Mouse (Mus musculus): ENCODE data around the gene Ehd2. TPM values are rescaled to one million over a fixed set of nuclear protein-coding genes. Genes with fewer than 3 reads are reported as not detected.

Ehd2 gene
- total RNA-seq, 1 experiment from 2014 or later = 38.3 TPM

DNA sequence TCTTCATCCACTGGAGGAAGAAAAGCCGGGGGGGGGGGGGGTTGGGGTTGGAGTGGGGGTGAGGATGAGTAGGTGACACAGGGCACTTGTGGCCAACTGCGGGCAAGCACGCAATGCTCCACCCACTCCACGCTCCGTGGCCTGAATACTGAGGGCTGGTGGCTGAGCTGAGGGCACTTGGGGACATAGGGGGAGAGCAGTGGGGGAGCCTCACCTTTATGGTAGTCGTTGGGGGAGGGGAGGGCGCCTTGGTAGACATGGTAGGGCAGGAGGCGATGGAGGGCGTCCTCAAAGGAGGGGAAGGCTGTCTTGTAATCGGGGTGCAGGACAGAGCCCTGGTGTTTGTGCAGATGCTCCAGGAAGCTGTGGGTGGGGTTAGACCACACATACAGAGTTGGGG lies 8.1 kb upstream of the Ehd2 start:
- no peak for DNase-seq

DNA sequence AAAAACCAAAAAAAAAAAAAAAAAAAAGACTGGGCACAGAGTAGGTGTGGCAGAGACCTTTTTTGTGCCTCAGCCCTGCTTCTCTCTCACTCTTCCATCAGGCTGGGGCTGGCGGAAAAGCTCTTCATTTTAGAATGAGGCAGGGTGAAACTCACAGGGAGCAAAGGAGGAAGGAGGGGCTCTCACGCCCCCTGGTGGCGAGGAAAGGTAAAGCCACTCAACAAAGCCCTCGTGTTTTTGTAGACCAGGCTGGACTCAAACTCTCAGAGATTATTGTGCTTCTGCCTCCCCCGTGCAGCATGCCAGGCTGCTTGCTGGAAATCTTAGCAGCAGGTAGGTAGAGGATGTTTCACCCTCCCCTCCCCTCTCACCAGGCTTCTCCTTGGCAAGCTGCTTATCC lies 7.3 kb upstream of the Ehd2 start:
- DNase-seq = peak; percentile 68

DNA sequence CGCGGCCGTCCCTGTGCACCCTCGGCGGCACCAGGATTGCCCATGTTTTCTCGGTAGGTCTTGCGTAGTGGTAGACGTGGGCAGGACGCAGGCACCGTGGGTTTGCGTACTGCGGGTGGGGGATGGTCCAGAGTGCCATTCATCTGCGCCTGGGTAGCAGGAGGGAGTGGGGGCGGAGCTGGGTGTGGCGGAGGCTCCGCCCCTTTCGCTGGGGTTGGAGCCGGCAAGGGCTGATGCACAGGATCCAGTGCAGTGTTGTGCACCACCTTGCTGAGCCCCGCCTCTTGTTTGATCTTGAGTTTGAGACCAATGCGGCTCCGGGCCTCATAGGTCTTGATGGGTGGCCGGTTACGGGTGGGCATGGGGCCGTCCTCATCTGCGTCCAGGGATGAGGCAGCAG lies 4.9 kb upstream of the Ehd2 start:
- DNase-seq = no peak

DNA sequence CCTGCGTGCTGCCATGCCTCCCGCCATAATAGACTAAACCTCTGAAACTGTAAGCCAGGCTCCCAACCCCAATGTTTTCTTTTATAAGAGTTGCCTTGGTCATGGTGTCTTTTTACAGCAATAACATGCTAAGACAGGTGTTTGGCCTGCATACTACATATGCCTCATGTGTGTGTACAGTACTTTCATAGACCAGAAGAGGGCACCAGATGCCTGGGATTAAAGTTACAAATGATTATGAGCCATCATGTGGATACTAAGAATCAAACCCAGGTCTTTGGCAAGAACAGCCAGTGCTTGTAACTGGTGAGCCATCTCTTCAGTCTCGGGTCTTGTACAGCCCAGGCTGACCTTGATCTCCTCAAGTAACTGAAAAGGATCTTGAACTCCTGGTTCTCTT lies 2.3 kb upstream of the Ehd2 start:
- no peak for DNase-seq

DNA sequence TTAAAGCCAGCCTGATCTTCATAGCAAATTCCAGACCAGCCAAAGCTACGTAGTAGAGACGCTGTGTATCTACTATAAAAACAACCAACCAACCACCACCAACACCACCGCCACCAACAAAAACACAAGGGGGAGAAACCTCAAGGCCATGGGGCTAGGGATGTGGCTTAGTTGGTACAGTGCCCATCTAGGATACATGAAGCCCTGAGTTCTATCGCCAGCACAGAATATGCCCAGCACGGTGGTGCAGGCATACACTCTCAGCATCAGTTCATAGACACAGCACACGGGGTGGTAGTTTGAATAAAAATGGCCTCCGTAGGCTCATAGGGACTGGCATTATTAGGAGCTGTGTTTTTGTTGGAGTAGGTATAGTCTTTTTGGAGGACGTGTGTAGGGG lies 955 bp upstream of the Ehd2 start:
- DNase-seq = no peak

DNA sequence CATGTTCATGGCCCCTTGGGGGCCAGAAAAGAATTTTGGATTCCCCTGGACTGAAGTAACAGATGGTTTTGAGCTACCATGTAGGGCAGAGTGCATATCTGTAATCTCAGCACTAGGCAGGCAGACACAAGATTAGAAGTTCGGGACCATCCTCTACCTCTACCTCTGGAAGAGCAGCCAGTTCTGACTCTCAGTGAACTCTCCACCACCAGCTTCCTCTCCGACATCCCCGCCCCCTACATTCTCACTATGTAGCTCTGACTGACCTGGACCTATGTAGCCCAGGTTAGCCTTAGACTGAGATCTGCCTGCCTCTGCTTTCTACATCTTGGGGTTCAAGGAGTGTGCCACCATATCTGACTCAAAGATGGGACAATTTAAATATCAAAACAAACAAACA lies 878 bp downstream of the Ehd2 start:
- DNase-seq = no peak

DNA sequence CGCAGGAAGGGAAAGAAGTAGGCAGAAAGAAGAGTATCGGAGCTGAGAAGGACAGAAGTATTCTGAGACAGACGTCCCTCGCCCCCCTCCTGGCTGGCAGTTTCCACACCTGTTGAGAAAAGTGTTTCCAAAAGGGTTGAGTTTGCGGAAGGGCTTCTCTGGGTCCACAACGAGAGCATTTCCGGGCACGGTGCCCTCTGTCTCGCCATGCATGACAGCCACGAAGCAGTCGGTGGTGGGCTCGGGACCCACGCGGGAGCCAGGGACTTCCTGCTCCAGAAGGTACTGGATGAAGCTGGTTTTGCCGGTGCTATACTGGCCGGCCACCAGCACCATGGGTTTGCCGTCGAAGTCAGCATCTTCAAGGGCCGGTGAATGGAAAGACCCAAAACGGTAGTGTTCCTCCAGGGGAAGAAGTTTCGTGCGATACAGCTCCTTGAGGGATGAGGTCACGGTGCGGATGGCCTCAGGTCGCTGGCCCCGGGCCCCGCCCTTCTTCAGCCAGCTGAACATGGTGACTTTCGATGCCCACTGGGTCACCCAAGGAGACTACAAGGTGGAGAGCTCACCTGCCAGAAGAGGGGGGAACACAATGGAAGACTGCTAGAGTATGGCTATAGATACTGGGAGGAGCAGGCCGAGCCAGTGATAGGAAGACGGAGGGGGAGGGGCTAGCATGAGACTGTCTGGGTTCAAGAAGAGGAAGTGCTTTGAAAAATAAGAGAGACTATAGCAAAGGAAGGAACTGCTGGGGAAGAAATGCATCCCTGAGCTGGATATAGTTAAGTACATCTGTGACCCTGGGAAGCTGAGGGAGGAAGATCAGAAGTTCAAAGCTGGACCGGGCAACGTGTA lies 3.3 kb downstream of the Ehd2 start:
- DNase-seq = no peak

DNA sequence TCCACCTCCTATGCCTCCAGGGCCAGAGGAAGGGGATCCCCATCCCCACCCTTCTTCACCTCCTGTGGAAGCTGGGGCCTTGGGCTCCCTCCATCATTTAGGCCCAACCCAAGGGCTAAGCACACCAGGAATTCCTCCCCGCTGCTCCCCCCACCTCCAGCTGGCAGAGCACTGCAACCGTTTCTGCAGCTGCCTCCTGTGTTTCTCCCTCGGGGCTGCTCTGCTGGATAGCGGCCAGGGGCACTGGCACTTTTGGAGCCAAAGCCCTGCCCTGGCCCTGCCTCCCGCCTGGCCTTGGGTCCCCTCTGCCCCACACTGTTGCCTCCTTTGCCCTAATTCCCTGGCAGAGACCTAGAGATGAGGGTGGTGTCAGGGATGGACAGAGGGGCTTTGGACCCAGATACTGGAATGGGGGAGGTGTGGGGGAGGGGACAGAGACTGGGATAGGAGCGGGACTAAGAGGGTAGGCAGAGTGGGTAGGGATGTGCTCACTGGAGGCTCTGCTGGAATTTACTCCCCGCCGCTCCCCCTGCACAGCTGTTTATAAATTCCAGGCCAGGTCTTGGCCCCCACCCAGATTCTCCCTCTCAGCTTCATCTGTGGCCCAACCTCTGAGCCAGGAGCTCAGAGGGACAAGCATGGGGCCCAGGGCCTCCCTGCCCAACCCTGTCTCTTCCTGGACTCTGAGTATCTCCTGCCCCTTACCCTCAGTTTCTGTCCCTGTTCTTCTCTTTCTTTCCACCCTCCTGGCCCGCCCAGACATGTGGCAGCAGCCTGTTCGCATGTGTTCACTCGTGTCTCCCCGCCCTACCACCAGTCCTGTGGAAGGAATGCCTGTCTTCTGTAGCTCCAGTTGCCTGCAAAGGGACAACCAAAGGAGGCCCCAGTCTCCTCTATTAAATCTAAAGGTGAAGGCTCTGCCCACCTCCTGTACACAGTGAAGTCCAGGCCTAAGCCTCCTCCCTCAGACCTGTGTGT lies 4.8 kb downstream of the Ehd2 start:
- DNase-seq = peak; percentile 87

DNA sequence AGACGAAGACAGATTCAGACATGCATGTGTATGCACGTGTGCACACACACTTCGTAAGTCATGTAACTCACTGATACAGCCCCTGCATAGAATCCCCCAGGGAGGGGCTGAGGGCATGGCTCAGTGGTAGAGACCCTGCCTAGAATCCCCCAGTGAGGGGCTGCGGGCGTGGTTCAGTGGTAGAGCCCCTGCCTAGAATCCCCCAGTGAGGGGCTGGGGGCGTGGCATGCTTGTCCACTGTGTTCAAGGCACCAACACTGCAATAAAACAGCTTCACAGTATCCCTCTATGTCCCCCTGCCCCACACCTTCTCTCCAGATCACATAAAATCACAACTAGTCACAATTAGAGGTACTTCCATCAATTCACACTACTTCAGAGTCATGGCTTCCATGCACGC lies 5.6 kb downstream of the Ehd2 start:
- DNase-seq = no peak

DNA sequence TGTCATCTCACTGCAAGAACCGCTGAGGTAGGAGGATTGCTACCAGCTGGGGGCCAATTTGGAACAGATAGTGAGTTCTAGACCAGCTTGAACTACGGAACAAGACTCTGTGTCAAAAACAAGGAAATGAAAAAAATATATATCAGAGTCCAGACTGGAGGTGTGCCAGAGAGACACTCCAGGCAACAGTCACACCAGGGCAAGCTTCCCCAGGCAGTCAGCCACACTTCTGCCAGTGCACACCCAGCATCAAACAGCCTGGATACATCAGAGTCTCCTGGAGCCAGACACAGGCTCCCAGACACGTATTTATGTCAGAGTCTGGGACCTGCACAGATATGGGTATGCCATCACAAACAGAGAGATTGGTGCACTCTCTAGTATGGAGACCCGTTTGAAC lies 6.1 kb downstream of the Ehd2 start:
- DNase-seq = no peak

DNA sequence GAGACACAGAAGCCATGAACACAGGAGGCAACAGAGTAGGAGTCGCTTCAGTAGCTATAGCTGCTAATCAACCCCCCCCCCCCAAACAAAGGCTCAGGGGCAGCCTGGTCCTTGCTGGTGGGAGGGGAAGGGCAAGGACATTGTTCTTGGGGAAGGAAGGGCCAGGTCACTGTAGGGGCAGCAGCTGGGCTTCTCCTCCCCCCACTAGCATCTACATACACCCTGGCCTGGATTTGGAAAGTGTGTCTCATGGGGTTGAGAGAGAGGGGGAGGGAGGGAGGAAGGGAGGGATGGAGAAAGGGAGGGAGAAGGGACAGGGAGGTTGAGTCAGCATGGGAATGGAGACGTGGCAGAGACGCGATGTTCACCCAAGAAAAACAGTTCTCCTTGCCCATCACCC lies 6.7 kb downstream of the Ehd2 start:
- no peak for DNase-seq

DNA sequence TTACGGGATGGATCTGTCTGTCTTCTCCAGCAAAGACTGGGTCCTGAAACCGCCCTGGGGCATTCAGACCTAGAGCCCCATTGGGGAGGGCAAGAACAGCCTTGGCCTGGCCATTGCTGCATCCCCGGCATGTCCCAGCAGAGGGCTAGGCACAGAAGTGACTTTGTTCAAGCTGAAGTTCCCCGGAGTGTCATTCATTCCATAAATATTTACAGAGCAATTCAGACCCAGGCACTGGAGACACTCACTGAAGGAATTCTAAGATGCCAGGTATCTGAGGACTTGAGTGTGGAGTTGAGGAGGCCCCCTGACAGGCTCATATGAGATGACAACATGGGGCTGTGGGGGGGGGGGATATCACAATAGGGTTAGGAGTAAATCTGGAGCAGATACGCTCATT lies 11.2 kb downstream of the Ehd2 start:
- no peak for DNase-seq

DNA sequence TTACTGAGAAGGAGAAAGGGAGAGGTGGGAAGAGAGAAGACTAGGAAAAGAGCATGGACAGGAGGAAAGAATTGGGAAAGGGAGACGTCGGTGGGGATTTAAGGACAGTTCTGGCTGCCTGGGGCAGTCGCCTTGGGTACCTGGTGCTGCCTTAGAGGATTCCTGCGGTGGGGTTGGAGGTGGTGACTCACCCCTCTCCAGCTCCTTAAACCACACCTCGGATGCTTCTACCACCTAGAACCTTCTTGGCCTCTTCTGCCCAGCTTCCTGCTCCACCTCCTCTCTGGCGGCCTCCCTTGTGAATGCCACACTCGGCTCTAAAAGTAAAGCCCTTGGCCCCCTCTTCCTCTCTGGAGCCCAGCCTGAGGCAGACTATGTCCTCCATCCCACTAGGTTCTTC lies 11.9 kb downstream of the Ehd2 start:
- no peak for DNase-seq

DNA sequence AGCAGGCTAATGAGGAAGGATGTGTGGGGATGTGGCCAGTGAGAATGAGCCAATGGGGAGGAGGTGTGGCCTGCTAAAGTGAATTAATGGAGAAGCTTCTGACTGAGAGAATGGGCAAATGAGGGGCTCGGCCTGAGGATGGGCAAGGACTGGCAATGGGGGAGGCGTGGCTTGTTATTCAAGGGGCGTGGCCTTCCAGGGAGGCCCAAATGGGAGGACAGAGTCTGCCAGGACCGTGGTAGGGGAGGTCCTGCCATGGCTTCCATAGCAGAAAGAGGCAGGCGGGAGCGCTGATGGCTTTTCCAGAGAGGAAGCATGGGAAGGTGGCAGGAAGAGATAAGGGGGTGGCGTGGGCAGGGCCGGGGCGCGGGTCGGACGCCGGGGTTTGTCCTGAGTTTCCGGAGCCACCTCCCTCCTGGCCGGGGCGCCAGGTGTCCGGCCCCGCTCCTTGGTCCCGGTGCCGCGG lies 12.4 kb downstream of the Ehd2 start:
- DNase-seq = peak; percentile 46

DNA sequence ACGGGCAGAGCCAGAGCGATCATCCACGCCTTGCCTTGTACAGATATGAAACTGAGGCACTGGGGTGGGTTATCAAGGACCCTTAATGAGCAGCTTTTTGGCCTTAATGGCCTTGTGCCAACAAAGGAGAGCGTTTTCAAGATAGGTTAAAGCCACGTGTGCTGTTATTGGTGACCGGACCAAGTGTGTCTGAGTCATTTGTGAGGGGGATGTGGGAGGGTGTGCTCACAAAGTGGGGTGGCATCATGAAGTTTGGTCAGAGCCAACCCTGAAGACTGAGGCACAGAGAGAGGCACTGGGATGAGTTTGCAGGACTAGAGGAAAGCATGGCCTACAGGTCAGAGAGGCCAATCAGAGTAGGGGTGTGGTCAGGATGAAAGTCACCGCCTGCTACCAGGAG lies 12.9 kb downstream of the Ehd2 start:
- DNase-seq = no peak

DNA sequence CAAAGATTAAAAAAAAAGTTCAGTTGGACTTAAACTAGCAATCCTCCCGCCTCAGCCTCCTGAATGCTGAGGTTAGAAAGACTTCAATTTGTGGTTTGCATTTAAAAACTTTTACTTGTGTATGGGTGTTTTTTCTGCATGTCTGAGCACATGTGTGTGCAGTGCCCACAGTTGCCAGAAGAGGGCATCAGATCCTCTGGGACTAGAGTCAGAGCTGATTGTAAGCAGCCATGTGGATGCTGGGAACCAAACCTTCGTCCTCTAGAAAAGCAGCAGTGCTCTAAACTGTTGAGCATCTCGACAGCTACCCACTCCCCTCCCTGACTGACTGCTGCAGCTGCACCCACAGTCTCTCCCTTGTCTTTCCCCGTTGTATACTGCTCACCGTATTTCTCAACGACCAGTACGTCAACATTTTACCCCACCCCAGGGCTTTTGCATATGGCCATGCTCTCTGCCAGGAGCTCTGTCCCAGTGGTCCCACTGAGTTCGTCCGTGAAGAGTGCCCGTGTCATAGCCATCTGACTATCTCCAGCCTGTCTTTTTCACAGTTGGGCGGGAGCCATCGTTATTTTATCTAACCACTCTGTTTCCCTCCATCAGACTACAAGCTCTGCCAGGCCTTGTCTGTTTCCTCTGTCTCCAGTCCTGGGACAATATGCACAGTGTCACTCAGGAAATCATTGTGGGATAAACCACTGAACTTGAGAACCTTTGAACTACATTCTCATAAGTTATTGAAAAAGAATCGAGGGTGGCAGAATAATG lies 13.9 kb downstream of the Ehd2 start:
- no peak for DNase-seq

DNA sequence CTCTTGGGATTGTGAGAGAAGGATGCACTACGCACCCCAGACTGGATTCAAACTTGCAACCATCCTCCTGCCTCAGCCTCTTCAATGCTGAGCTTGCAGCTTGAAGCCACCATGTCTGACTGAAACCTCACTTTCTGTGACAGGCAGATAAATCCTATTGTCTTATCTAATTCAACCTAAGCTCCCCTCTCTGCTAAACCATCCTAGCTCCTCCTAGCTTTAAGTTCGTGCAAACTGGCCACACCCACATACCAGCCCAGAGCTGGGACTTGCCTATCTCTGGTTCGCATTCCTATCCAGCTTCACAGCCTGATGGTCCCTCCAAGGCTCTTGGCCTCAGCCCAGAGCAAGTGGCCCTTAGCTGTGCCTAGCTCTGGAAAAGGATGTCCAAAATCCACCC lies 15.0 kb downstream of the Ehd2 start:
- DNase-seq = no peak

DNA sequence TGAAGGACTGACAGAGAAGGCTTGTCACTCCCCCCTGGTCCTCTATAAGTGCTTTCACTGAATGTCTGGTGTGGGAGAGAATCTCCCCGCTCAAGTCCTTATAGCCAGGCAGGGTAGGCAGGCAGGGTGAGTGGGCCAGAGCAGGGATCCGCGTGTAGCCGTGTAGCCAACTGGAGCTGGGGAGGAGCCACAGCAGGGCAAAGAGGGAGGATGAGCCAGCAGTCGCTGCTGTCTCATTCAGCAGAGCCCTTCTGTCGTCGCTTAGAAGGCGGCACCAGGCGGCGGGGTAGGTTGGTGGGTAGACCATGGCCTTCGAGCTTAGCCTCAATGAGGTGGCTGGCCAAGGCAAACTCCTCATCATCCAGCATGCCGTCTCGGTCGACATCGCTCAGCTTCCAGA lies 17.4 kb downstream of the Ehd2 start:
- DNase-seq = no peak

DNA sequence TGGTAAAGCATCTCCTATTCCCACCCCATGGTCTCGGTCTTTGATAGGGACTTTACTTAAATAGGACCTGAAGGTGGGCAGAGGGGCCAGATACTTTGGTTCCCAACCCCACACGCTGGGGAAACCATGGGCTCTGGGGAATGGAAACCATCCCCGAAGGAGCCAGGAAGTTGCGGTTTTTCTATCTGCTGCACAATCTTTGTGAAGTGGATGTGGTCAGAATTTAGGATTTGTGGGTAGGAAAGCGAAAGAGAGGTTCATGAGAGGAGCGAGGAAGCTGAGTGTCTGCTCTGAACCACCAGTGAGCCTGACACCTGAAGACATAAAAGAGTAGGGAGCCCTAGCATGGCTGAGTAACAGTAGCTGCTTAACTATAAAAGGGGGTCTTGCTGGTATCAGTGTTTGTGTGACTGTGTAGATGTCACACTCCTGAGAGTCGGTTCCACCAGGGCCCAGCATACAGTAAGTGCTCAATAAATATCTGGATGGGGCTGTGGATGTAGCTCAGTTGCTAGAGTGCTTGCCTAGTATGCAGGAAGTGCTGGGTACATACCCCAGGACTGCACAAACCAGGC lies 18.1 kb downstream of the Ehd2 start:
- DNase-seq = no peak

DNA sequence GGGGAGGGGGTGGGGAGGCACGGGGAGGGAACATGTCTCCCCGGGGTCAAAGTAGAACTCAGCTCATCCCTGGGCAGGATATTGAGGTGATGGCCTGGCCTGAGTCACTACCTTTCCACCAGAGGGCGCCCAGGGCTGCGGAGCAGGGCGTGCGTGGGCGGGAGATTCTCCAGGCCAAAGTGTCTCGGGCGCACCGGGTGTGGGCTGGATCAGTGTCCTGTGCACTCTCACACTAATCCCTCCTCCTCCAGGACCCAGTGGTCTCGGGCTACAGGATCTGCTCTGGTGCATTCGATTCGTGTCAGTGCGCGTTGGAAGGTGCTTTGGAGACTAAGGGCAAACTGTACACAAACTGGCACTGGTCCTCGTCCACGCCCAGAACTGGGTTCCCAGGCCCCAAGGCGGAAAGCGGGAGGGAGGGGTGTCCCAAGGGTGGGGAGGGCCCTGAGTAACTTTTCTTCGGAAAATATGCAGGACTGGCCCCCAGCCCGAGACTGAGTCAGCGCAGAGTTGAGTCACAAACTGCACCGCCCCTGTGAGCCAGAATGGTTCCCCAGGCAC lies 18.9 kb downstream of the Ehd2 start:
- peak; percentile 91 for DNase-seq

DNA sequence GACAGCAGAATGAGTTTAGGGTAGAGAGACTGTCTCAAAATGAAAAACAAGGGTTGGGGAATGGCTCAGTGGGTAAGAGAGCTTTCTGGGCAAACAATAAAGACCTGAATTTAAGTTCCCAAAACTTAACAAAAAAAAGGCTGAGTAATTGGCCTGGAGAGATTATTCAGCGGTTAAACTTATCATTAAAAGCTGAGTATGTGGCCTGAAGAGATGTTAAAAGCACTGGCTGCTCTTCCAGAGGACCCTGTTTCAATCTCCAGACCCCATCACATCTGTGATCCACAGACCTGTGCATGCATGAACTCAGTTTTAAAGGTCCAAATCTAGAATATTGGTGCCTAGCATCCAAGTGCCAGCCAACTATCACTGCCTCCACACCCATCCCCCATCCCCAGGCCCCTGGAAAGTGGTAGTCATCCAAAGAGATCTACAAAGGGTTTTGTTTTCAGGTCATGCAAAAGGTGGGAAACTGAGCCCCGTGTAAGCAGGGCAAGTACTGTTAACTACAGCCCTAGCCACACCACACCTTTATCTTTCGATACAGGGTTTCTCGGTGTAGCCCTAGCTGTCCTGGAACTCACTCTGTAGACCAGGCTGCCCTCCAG lies 19.6 kb downstream of the Ehd2 start:
- DNase-seq = no peak

All from adrenal gland, postnatal 25 days (tissue).